Mouse (Mus musculus) heart, adult 2 months (tissue): Measurements from ENCODE around the gene Pnkd.

Source experiments
- CTCF ChIP-seq: fragments of 200-600 bp; IDR thresholded peaks from 2 replicates; pipeline ENCODE4 v1.8.1; 2022; ENCODE audit warnings: antibody characterized with exemption, mild to moderate bottlenecking, moderate library complexity
- EP300 ChIP-seq: fragments of 200-500 bp; IDR thresholded peaks from 2 replicates; pipeline ENCODE4 v1.6.1; 2011; ENCODE audit warnings: low read depth, low read length, control low read depth; ENCODE audit not compliant: insufficient read depth
- POLR2A ChIP-seq: fragments of 200-500 bp; IDR thresholded peaks from 2 replicates; pipeline ENCODE4 v1.6.1; 2011; ENCODE audit warnings: mild to moderate bottlenecking, low read depth, low read length, control low read depth; ENCODE audit not compliant: insufficient read depth

GRCm38 (mm10) chr1:74282896-74283625, 1.7 kb upstream of the Pnkd start:
- TF ChIP-seq POLR2A (no peak), CTCF (no peak), EP300 (no peak)
